Mouse (Mus musculus) kidney, adult 2 months (tissue): ENCODE measurements around the gene Nr1i3.

Source experiments
- CTCF ChIP-seq: fragments of 200-500 bp; conservative IDR thresholded peaks from 2 replicates; pipeline ENCODE4 v1.5.1; 2011; ENCODE audit warnings: low read depth, mild to moderate bottlenecking, control low read depth, low read length, moderate library complexity, mixed read lengths; ENCODE audit not compliant: insufficient read depth, insufficient read length
- POLR2A ChIP-seq: fragments of 200-500 bp; IDR thresholded peaks from one replicate; pipeline ENCODE4 v1.6.1; 2011; ENCODE audit warnings: low read depth, low read length, control low read depth

DNA sequence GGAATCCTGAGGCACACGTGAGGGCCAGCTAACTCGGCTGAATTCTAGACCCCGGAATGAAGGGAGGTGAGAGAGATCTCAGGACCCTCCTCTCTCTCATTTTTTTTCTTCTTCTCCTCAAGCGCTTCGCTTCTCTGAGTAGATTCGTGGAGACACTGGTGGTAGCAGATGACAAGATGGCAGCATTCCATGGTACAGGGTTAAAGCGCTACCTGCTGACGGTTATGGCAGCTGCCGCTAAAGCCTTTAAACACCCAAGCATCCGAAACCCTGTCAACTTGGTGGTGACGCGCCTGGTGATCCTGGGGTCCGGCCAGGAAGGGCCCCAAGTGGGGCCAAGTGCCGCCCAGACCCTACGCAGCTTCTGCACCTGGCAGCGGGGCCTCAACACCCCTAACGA is 38.6 kb downstream of the Nr1i3 start:
- TF ChIP-seq CTCF (no peak), POLR2A (no peak)
